In the genomic region with DNA sequence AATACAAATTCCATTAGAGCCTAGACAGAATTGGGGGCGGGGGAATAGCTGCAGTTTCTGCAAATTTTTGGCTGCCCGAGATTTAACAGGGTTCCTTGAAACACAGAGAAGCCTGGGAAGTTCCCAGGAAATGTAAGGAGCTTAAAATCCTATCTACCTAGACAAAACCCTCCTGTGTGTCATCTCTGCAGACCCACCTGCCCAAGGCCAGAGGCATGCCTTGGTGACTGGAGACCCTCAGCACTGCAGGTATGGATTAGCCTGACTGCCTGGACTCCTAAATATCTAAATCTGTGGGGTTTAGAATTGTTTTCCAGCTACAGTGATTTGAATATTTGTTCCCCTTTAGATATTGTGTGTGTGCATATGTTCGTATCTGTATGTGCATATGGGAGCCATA, we compare ENCODE assay signal across 20 mouse cellular contexts. TPM values are rescaled to one million over a fixed set of nuclear protein-coding genes. Genes with fewer than 3 reads are reported as not detected.
"Had no signal": no experiment of that assay in that cellular context is flagged by ENCODE, and none has a peak within 500 bp of the region (broad histone marks: within the 10 kb centered on the region; RNA-seq: fewer than 3 reads in every experiment).

No protein-coding gene starts in this region.

- H3K9ac ChIP-seq: neural tube, embryonic 13.5 days; neural tube, embryonic 15.5 days; stomach, embryonic 15.5 days had no signal

- H3K9me3 ChIP-seq: neural tube, embryonic 13.5 days; neural tube, embryonic 15.5 days; stomach, embryonic 15.5 days had no signal

- H3K27ac ChIP-seq: neural tube, embryonic 13.5 days; neural tube, embryonic 15.5 days; stomach, embryonic 15.5 days; stomach, postnatal 0 days had no signal

- H3K36me3 ChIP-seq: neural tube, embryonic 13.5 days; neural tube, embryonic 15.5 days; stomach, embryonic 15.5 days had no signal

- H3K4me3 ChIP-seq: neural tube, embryonic 13.5 days; neural tube, embryonic 15.5 days; stomach, embryonic 15.5 days had no signal

- DNase-seq: retina, postnatal 1 day; right cerebral cortex, adult 18-20 months; right cerebral cortex, postnatal 14 days; right cerebral cortex, postnatal 25 days; right cerebral cortex, postnatal 4 days; spleen, adult 18-20 months; thymus, adult 18-20 months; thymus, adult 2 months; thymus, postnatal 14 days; thymus, postnatal 25 days; thymus, postnatal 36 days; thymus, postnatal 4 days had no signal

- H3K4me1 ChIP-seq: neural tube, embryonic 13.5 days; neural tube, embryonic 15.5 days; stomach, embryonic 15.5 days had no signal

- H3K27me3 ChIP-seq: neural tube, embryonic 13.5 days; neural tube, embryonic 15.5 days; stomach, embryonic 15.5 days had no signal

- H3K4me2 ChIP-seq: neural tube, embryonic 13.5 days; neural tube, embryonic 15.5 days; stomach, embryonic 15.5 days had no signal

RNA-seq across cellular contexts. Expression of a gene that starts 35.3 kb away (rescaled TPM):
- total RNA-seq: neutrophil, adult 5-6 weeks had no signal
- polyA plus RNA-seq: small intestine, adult 2 months; spleen, adult 2 months; thymus, adult 2 months; urinary bladder, adult 2 months had no signal
